Mouse (Mus musculus): ENCODE measurements around the gene Tmem131l. TPM values are rescaled to one million over a fixed set of nuclear protein-coding genes. Genes with fewer than 3 reads are reported as not detected.
A peak's percentile ranks its signal among the peaks of the same experiment; 100 is the strongest.

Gene Tmem131l
- polyA plus RNA-seq, 1 experiment from 2014 or later, result 49.9 TPM

DNA sequence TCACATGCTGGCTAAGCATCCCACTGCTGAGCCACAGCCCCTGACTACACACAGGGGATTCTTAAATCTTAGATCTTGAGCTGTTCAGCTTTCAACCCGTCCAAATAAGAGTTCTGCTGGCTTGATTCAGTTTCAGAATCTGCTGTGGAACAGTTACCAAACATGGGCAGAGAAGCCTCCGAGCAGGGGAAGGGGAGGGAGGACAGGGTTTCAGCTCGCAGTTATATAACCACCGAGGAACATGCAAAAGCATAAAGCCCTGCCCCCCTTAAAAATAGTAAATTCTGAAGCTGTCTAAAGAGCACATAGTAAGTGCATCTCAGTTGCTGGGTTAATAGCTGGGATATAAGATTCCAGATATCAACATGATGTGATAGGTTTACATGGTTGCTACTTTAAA lies 35.5 kb upstream of the Tmem131l start:
- H3K4me2 ChIP-seq (ENCODE audit: low read length), result no peak overlapping the region
- H3K9me3 ChIP-seq (ENCODE audit: control insufficient read depth, low read length), result no peaks in the 10 kb centered on the region; the same call in 1 of the 2 replicates
- peak overlapping the region; percentile 59; the same call in 1 of the 2 replicates for H3K27ac ChIP-seq (ENCODE audit: low read depth)
- DNase-seq (ENCODE audit: low spot score) (no peak), ATAC-seq (replicated peaks; ENCODE audit: low FRiP score, low TSS enrichment, low read depth) (no peak)
- 53% methylated on average over 4 of the region's 4 CpGs for WGBS
- no peak overlapping the region for H3K9ac ChIP-seq (ENCODE audit: low read length)
- no peaks in the 10 kb centered on the region for H3K36me3 ChIP-seq (ENCODE audit: control insufficient read depth, insufficient read depth, low read length)
- no peak overlapping the region for H3K4me3 ChIP-seq (ENCODE audit: low read depth, low read length)
- H3K4me1 ChIP-seq (replicated peaks; ENCODE audit: control insufficient read depth, insufficient read depth, low read length), result no peaks in the 10 kb centered on the region
- no peaks in the 10 kb centered on the region for H3K27me3 ChIP-seq (replicated peaks; ENCODE audit: control insufficient read depth, insufficient read depth, low read length)

DNA sequence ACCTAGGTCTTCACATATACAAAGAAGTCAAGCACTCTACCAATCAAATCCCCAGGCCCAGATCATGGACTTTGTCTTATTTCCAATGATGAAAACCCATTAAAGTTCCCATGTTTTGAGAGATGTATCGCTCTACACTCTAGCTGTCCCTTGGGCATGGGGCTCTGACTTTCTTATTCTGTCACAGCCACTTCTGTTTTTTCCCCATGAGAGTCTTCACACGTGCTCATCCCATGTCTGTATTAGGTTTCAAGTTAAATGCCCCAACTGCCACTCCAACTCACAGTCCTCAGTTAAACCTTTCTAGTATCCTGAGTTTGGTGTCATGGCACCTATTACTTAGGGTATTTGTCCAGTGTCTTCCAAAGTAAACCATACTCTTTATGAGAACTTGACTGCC lies 34.8 kb upstream of the Tmem131l start:
- H3K4me1 ChIP-seq (replicated peaks; ENCODE audit: control insufficient read depth, insufficient read depth, low read length), result no peaks in the 10 kb centered on the region
- DNase-seq (ENCODE audit: low spot score), result no peak
- H3K27ac ChIP-seq (ENCODE audit: low read depth), result peak overlapping the region; percentile 59; the same call in 1 of the 2 replicates
- no peaks in the 10 kb centered on the region for H3K27me3 ChIP-seq (replicated peaks; ENCODE audit: control insufficient read depth, insufficient read depth, low read length)
- H3K4me3 ChIP-seq (ENCODE audit: low read depth, low read length), result no peak overlapping the region
- no peak for ATAC-seq (replicated peaks; ENCODE audit: low FRiP score, low TSS enrichment, low read depth)
- WGBS, result 81% methylated on average over 2 of the region's 2 CpGs
- H3K9me3 ChIP-seq (ENCODE audit: control insufficient read depth, low read length), result no peaks in the 10 kb centered on the region; the same call in 1 of the 2 replicates
- no peaks in the 10 kb centered on the region for H3K36me3 ChIP-seq (ENCODE audit: control insufficient read depth, insufficient read depth, low read length)
- no peak overlapping the region for H3K9ac ChIP-seq (ENCODE audit: low read length)
- H3K4me2 ChIP-seq (ENCODE audit: low read length), result no peak overlapping the region

DNA sequence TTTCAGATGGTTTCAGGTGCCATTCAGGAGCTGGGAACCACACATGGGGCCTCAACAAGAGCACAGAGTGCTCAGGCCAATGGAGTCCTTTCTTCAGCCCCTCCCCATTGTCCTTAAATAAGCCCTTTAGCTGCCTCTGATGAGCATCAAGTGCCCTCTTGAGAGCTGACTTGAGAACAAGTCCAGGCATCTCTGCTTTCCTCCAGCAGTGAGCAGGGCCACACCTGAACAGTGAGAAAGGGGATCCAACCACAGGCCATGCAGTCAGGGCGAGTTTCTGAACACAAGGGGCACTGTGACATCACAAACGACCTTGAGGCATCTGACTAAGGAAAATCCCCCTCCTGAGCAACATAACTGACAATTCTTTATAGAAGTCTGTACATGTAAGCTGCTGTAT lies 31.7 kb upstream of the Tmem131l start:
- Histone ChIP-seq H3K36me3 (ENCODE audit: control insufficient read depth, insufficient read depth, low read length) (no peaks in the 10 kb centered on the region), H3K9me3 (ENCODE audit: control insufficient read depth, low read length) (no peaks in the 10 kb centered on the region), H3K27me3 (replicated peaks; ENCODE audit: control insufficient read depth, insufficient read depth, low read length) (no peaks in the 10 kb centered on the region), H3K4me3 (ENCODE audit: low read depth, low read length) (no peak overlapping the region), H3K4me1 (replicated peaks; ENCODE audit: control insufficient read depth, insufficient read depth, low read length) (no peaks in the 10 kb centered on the region), H3K9ac (ENCODE audit: low read length) (no peak overlapping the region), H3K4me2 (ENCODE audit: low read length) (no peak overlapping the region), H3K27ac (ENCODE audit: low read depth) (no peak overlapping the region)
- ATAC-seq (replicated peaks; ENCODE audit: low FRiP score, low TSS enrichment, low read depth) (no peak), DNase-seq (ENCODE audit: low spot score) (no peak)
- 13% methylated on average over 2 of the region's 2 CpGs for WGBS

- Histone ChIP-seq H3K9me3 (ENCODE audit: control insufficient read depth, low read length) (no peaks in the 10 kb centered on the region), H3K27ac (ENCODE audit: low read depth) (no peak overlapping the region), H3K4me2 (ENCODE audit: low read length) (no peak overlapping the region), H3K4me3 (ENCODE audit: low read depth, low read length) (no peak overlapping the region), H3K9ac (ENCODE audit: low read length) (no peak overlapping the region), H3K4me1 (replicated peaks; ENCODE audit: control insufficient read depth, insufficient read depth, low read length) (no peaks in the 10 kb centered on the region), H3K27me3 (replicated peaks; ENCODE audit: control insufficient read depth, insufficient read depth, low read length) (no peaks in the 10 kb centered on the region), H3K36me3 (ENCODE audit: control insufficient read depth, insufficient read depth, low read length) (no peaks in the 10 kb centered on the region)
- ATAC-seq (replicated peaks; ENCODE audit: low FRiP score, low TSS enrichment, low read depth), result no peak
- no peak for DNase-seq (ENCODE audit: low spot score)
- WGBS, result 85% methylated on average over 8 of the region's 8 CpGs
Measured at GRCm38 (mm10) chr3:84070811-84071210, 30.8 kb upstream of the Tmem131l start.

GRCm38 (mm10) chr3:84068831-84069709 lies 29.1 kb upstream of the Tmem131l start:
- H3K36me3 ChIP-seq (ENCODE audit: control insufficient read depth, insufficient read depth, low read length), result no peaks in the 10 kb centered on the region
- ATAC-seq (replicated peaks; ENCODE audit: low FRiP score, low TSS enrichment, low read depth) (no peak), DNase-seq (ENCODE audit: low spot score) (no peak)
- no peak overlapping the region for H3K4me3 ChIP-seq (ENCODE audit: low read depth, low read length)
- no peaks in the 10 kb centered on the region for H3K4me1 ChIP-seq (replicated peaks; ENCODE audit: control insufficient read depth, insufficient read depth, low read length)
- H3K27ac ChIP-seq (ENCODE audit: low read depth), result no peak overlapping the region
- no peak overlapping the region for H3K9ac ChIP-seq (ENCODE audit: low read length)
- H3K4me2 ChIP-seq (ENCODE audit: low read length), result no peak overlapping the region
- H3K9me3 ChIP-seq (ENCODE audit: control insufficient read depth, low read length), result no peaks in the 10 kb centered on the region
- 83% methylated on average over 13 of the region's 13 CpGs for WGBS
- no peaks in the 10 kb centered on the region for H3K27me3 ChIP-seq (replicated peaks; ENCODE audit: control insufficient read depth, insufficient read depth, low read length)

GRCm38 (mm10) chr3:84065825-84066224 lies 25.9 kb upstream of the Tmem131l start:
- WGBS, result 64% methylated on average over 4 of the region's 4 CpGs

GRCm38 (mm10) chr3:84063369-84063914 lies 23.5 kb upstream of the Tmem131l start:
- Histone ChIP-seq H3K27me3 (replicated peaks; ENCODE audit: control insufficient read depth, insufficient read depth, low read length) (no peaks in the 10 kb centered on the region), H3K9me3 (ENCODE audit: control insufficient read depth, low read length) (no peaks in the 10 kb centered on the region), H3K9ac (ENCODE audit: low read length) (no peak overlapping the region), H3K4me3 (ENCODE audit: low read depth, low read length) (no peak overlapping the region), H3K27ac (ENCODE audit: low read depth) (no peak overlapping the region), H3K4me2 (ENCODE audit: low read length) (no peak overlapping the region), H3K36me3 (ENCODE audit: control insufficient read depth, insufficient read depth, low read length) (no peaks in the 10 kb centered on the region), H3K4me1 (replicated peaks; ENCODE audit: control insufficient read depth, insufficient read depth, low read length) (peaks cover 8% of the 10 kb centered on the region; the same call in 1 of the 2 replicates)
- 84% methylated on average over 2 of the region's 2 CpGs for WGBS
- no peak for ATAC-seq (replicated peaks; ENCODE audit: low FRiP score, low TSS enrichment, low read depth)
- no peak for DNase-seq (ENCODE audit: low spot score)

More at GRCm38 (mm10) chr3:84065825-84066224, 25.9 kb upstream of the Tmem131l start:
- H3K36me3 ChIP-seq (ENCODE audit: control insufficient read depth, insufficient read depth, low read length), result no peaks in the 10 kb centered on the region
- no peak overlapping the region for H3K4me3 ChIP-seq (ENCODE audit: low read depth, low read length)
- H3K9me3 ChIP-seq (ENCODE audit: control insufficient read depth, low read length), result no peaks in the 10 kb centered on the region
- H3K9ac ChIP-seq (ENCODE audit: low read length), result no peak overlapping the region
- no peak overlapping the region for H3K27ac ChIP-seq (ENCODE audit: low read depth)
- no peaks in the 10 kb centered on the region for H3K4me1 ChIP-seq (replicated peaks; ENCODE audit: control insufficient read depth, insufficient read depth, low read length)
- no peak overlapping the region for H3K4me2 ChIP-seq (ENCODE audit: low read length)
- DNase-seq (ENCODE audit: low spot score) (no peak), ATAC-seq (replicated peaks; ENCODE audit: low FRiP score, low TSS enrichment, low read depth) (no peak)
- no peaks in the 10 kb centered on the region for H3K27me3 ChIP-seq (replicated peaks; ENCODE audit: control insufficient read depth, insufficient read depth, low read length)

DNA sequence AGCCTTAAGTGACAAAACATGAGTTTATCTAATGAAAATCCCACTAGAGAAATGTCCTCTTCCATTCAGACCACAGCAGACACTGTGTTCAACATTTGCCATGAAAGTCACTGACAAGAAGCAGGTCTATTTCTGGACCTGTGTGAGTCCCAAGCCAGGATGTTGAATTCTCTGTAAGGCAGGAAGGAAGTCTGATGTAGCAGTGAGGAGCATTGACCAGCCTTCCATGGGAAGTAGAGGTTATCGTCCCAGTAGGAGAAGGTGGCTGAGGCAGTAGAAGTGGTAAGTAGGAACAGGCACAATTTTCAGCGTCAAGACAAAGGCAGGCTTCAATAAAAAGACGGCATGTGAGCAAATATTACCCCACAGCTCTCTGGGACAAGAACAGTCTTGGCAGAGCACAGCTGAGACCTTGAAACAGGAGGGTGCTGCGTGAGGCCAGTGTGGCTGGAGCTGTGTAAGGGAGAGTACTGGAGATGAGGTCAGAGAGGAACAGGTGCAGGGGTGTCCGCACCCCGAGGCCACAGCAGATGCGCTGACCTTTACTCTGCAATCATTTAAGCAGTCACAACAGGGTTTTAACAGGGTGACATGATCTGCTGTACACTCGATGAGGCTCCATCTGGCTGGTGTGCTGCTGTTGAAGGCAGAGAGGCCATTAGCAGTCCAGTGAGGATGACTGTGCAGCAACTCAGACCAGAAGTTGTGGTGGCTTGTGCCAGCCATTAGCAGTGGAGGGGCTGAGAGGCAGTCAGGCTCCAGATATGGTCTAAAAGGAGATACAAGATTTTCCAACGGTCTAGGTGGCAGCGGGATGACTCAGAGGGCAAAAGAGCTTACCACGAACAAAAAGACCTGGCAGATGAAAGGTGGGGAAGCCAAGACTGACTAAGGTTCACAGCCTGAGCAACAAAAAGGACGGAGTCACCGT lies 21.8 kb upstream of the Tmem131l start:
- H3K36me3 ChIP-seq (ENCODE audit: control insufficient read depth, insufficient read depth, low read length), result no peaks in the 10 kb centered on the region
- H3K4me1 ChIP-seq (replicated peaks; ENCODE audit: control insufficient read depth, insufficient read depth, low read length), result peaks cover 8% of the 10 kb centered on the region; the same call in 1 of the 2 replicates
- no peak overlapping the region for H3K4me2 ChIP-seq (ENCODE audit: low read length)
- H3K9me3 ChIP-seq (ENCODE audit: control insufficient read depth, low read length), result no peaks in the 10 kb centered on the region
- H3K27me3 ChIP-seq (replicated peaks; ENCODE audit: control insufficient read depth, insufficient read depth, low read length), result no peaks in the 10 kb centered on the region
- 69% methylated on average over 13 of the region's 13 CpGs for WGBS
- H3K27ac ChIP-seq (ENCODE audit: low read depth), result no peak overlapping the region
- ATAC-seq (replicated peaks; ENCODE audit: low FRiP score, low TSS enrichment, low read depth) (no peak), DNase-seq (ENCODE audit: low spot score) (no peak)
- H3K9ac ChIP-seq (ENCODE audit: low read length), result no peak overlapping the region
- no peak overlapping the region for H3K4me3 ChIP-seq (ENCODE audit: low read depth, low read length)

Data from intestine, embryonic 14.5 days (tissue).